9 mouse cellular contexts compared by ENCODE assay signal in the genomic region with DNA sequence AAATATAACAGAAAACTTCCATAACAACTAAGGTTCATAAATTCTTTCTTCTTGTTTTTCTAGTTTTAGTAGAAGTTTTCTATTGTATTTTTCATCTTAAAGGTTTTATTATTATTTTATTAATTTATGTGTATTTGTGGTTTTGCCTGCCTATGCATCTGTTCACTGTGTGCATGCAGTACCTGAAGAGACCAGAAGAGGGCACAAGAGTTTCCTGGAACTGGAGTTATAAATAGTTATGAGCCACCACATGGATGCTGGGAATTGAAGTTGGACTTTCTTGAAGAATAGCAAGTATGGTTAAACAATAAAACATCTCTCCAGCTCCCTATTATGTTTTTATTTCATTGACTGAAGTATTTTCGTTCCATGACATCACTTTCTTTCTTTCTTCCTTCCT.
DNase-seq lines count a peak whose midpoint lies in the region; ATAC-seq and TF ChIP-seq lines count a peak whose summit lies in the region.
"Had no signal": no experiment of that assay in that cellular context is flagged by ENCODE, and none has a peak within 500 bp of the region (broad histone marks: within the 10 kb centered on the region; RNA-seq: fewer than 3 reads in every experiment).

No protein-coding gene starts in this region.

- no peak overlapping the region for H3K9ac ChIP-seq in hindbrain, postnatal 0 days (replicated peaks; ENCODE audit: low read length)
- H3K9ac ChIP-seq in hindbrain, embryonic 16.5 days (ENCODE audit: low read depth, low read length), result no peak overlapping the region
- no peak overlapping the region for H3K9ac ChIP-seq in stomach, postnatal 0 days (ENCODE audit: low read length)
- H3K9ac ChIP-seq: neural tube, embryonic 12.5 days had no signal

- no peak overlapping the region for H3K4me2 ChIP-seq in hindbrain, postnatal 0 days (ENCODE audit: low read depth, low read length)
- H3K4me2 ChIP-seq in hindbrain, embryonic 16.5 days (ENCODE audit: low read length), result no peak overlapping the region
- no peak overlapping the region for H3K4me2 ChIP-seq in stomach, postnatal 0 days (replicated peaks; ENCODE audit: low read depth)
- H3K4me2 ChIP-seq: neural tube, embryonic 12.5 days had no signal

- no peaks in the 10 kb centered on the region for H3K4me1 ChIP-seq in hindbrain, postnatal 0 days (ENCODE audit: insufficient read depth, low read length)
- no peaks in the 10 kb centered on the region for H3K4me1 ChIP-seq in hindbrain, embryonic 16.5 days (ENCODE audit: control insufficient read depth, insufficient read depth, low read depth, low read length)
- H3K4me1 ChIP-seq in stomach, postnatal 0 days (replicated peaks; ENCODE audit: control insufficient read depth, insufficient read depth), result no peaks in the 10 kb centered on the region
- H3K4me1 ChIP-seq: neural tube, embryonic 12.5 days had no signal

- TF ChIP-seq CTCF in hindbrain, postnatal 0 days (IDR thresholded peaks at IDR 0.05; ENCODE audit: low read depth), result peak; percentile 71
- TF ChIP-seq CTCF in stomach, postnatal 0 days (IDR thresholded peaks at IDR 0.05; ENCODE audit: low read depth), result peak; percentile 71

- H3K27ac ChIP-seq in hindbrain, postnatal 0 days, result no peak overlapping the region
- H3K27ac ChIP-seq in hindbrain, embryonic 16.5 days (ENCODE audit: low read depth, low read length), result no peak overlapping the region
- no peak overlapping the region for H3K27ac ChIP-seq in stomach, postnatal 0 days (replicated peaks)
- H3K27ac ChIP-seq: neural tube, embryonic 12.5 days had no signal

- ATAC-seq in hindbrain, postnatal 0 days, result no peak
- ATAC-seq in hindbrain, embryonic 16.5 days, result no peak
- no peak for ATAC-seq in stomach, postnatal 0 days (ENCODE audit: low FRiP score, low TSS enrichment)

- H3K27me3 ChIP-seq in hindbrain, postnatal 0 days (ENCODE audit: insufficient read depth, low read length), result no peaks in the 10 kb centered on the region
- no peaks in the 10 kb centered on the region for H3K27me3 ChIP-seq in hindbrain, embryonic 16.5 days (replicated peaks; ENCODE audit: control insufficient read depth, insufficient read depth, low read length)
- H3K27me3 ChIP-seq in stomach, postnatal 0 days (ENCODE audit: control insufficient read depth, insufficient read depth, low read length), result no peaks in the 10 kb centered on the region
- H3K27me3 ChIP-seq: neural tube, embryonic 12.5 days had no signal

- H3K9me3 ChIP-seq in hindbrain, postnatal 0 days (ENCODE audit: low read length), result no peaks in the 10 kb centered on the region
- H3K9me3 ChIP-seq in hindbrain, embryonic 16.5 days (ENCODE audit: control insufficient read depth, low read length), result no peaks in the 10 kb centered on the region
- no peaks in the 10 kb centered on the region for H3K9me3 ChIP-seq in stomach, postnatal 0 days (ENCODE audit: control insufficient read depth, low read length)
- H3K9me3 ChIP-seq: neural tube, embryonic 12.5 days had no signal

- TF ChIP-seq EP300 in stomach, postnatal 0 days (optimal IDR thresholded peaks at IDR 0.05), result no peak

- 87% methylated on average over 1 of the region's 1 CpGs for WGBS in hindbrain, postnatal 0 days
- WGBS in hindbrain, embryonic 16.5 days, result 95% methylated on average over 1 of the region's 1 CpGs
- 91% methylated on average over 1 of the region's 1 CpGs for WGBS in stomach, postnatal 0 days

- DNase-seq in hindbrain, postnatal 0 days (ENCODE audit: low spot score), result peak; percentile 56
- peak; percentile 61 to 65 for DNase-seq in B cell, adult 2 months
- peak; percentile 5 for DNase-seq in MN1 (ENCODE audit: low spot score)
- DNase-seq in kidney, postnatal 25 days, result peak; percentile 49 to 72
- DNase-seq in stomach, postnatal 0 days (ENCODE audit: low spot score), result peak; percentile 42
- DNase-seq in urinary bladder, adult 18-20 months (ENCODE audit: low spot score in 2 of 2), result no peak
- DNase-seq in urinary bladder, postnatal 4 days (ENCODE audit: low spot score in 2 of 2), result no peak

- no peak overlapping the region for H3K4me3 ChIP-seq in hindbrain, postnatal 0 days (ENCODE audit: low read length)
- H3K4me3 ChIP-seq in hindbrain, embryonic 16.5 days (ENCODE audit: low read length), result no peak overlapping the region
- H3K4me3 ChIP-seq in stomach, postnatal 0 days (ENCODE audit: low read depth, low read length), result no peak overlapping the region
- H3K4me3 ChIP-seq: neural tube, embryonic 12.5 days had no signal

- no peaks in the 10 kb centered on the region for H3K36me3 ChIP-seq in hindbrain, postnatal 0 days (ENCODE audit: insufficient read depth, low read length)
- H3K36me3 ChIP-seq in hindbrain, embryonic 16.5 days (ENCODE audit: control insufficient read depth, insufficient read depth, low read length), result no peaks in the 10 kb centered on the region
- no peaks in the 10 kb centered on the region for H3K36me3 ChIP-seq in stomach, postnatal 0 days (ENCODE audit: control insufficient read depth, insufficient read depth, low read length)
- H3K36me3 ChIP-seq: neural tube, embryonic 12.5 days had no signal

Comparison
In these comparisons a context has a peak if more than half of its experiments do, and no peak if none do; other contexts are left out.
1. DNase-seq: peak in hindbrain, postnatal 0 days (single experiment), B cell, adult 2 months (2 of 2), MN1 (single experiment), kidney, postnatal 25 days (2 of 2) and stomach, postnatal 0 days (single experiment); none in urinary bladder, adult 18-20 months (0 of 2) and urinary bladder, postnatal 4 days (0 of 2).